Mouse (Mus musculus) embryonic facial prominence, embryonic 13.5 days (tissue): Measurements from ENCODE around the gene Trnp1. TPM values are rescaled to one million over a fixed set of nuclear protein-coding genes. Genes with fewer than 3 reads are reported as not detected.

ENCODE experiments used
- ATAC-seq: fragments of 200-750 bp; cut with Nextera tagmentation; 2 replicates; pipeline ENCODE4 v1.8.0; 2017; ENCODE audit warnings: low read depth; ENCODE audit not compliant: insufficient number of reproducible peaks, insufficient read depth, low FRiP score, low TSS enrichment
- H3K27ac ChIP-seq: fragments of 300-500 bp; sonication (generic); 2 replicates; pipeline ENCODE4 v1.5.1; 2015; ENCODE audit warnings: moderate library complexity, mild to moderate bottlenecking, inconsistent platforms
- H3K27me3 ChIP-seq: fragments of 300-500 bp; sonication (generic); 2 replicates; pipeline ENCODE4 v1.6.1; 2015; ENCODE audit warnings: mild to moderate bottlenecking, inconsistent platforms
- H3K36me3 ChIP-seq: fragments of 300-500 bp; sonication (generic); 2 replicates; pipeline ENCODE4 v1.6.1; 2015; ENCODE audit warnings: mild to moderate bottlenecking, inconsistent platforms
- H3K4me1 ChIP-seq: fragments of 300-500 bp; sonication (generic); 2 replicates; pipeline ENCODE4 v1.6.1; 2015; ENCODE audit warnings: inconsistent platforms
- H3K4me2 ChIP-seq: fragments of 300-500 bp; sonication (generic); 2 replicates; pipeline ENCODE4 v1.6.1; 2015; ENCODE audit warnings: moderate library complexity, mild to moderate bottlenecking, inconsistent platforms
- H3K4me3 ChIP-seq: fragments of 300-500 bp; sonication (generic); 2 replicates; pipeline ENCODE4 v1.5.1; 2015; ENCODE audit warnings: mild to moderate bottlenecking, inconsistent platforms
- H3K9ac ChIP-seq: fragments of 300-500 bp; sonication (generic); 2 replicates; pipeline ENCODE4 v1.6.1; 2015; ENCODE audit warnings: mild to moderate bottlenecking, inconsistent platforms
- H3K9me3 ChIP-seq: fragments of 300-500 bp; sonication (generic); 2 replicates; pipeline ENCODE4 v1.6.1; 2016; ENCODE audit warnings: inconsistent platforms
- WGBS: fragments of 180-500 bp; shearing (Covaris S2); methylation state at CpG from one replicate; pipeline ENCODE4 v1.1.7; 2015; ENCODE audit warnings: mixed read lengths; 5-methylcytosine and 5-hydroxymethylcytosine counted together
- polyA plus RNA-seq: library from polyadenylated mRNA; unstranded; fragments of >200 nt; fragmentation: Nextera tagmentation; extraction: Ambion mirVana; gene quantifications from 2 replicates; pipeline ENCODE4 v1.2.1, GENCODE M21; 2015

The Trnp1 gene
- polyA plus RNA-seq, 1 experiment from 2014 or later = 4.0 TPM

DNA sequence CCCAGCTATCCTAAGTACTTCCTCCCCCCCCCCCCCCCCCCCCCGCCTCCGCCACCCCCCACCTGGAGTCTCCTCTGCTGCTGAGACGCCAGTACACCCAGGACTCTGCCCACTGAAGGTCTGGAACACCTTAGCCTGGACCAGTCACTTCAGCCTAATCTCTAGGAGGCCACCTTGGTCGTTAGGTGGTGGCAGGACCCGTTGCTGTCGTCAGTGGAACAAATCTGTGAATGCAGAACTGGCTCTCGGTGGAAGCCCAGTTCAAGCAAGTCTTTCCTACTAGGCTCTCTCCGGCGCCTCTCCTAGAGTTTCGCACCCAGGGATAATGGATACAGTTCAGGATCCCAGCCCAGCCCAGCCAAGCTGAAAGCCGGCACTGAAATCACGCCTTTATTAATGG is 4.5 kb downstream of the Trnp1 start:
- Histone ChIP-seq H3K27me3 (peaks cover 47% of the 10 kb centered on the region), H3K36me3 (no peaks in the 10 kb centered on the region), H3K27ac (no peak overlapping the region), H3K4me3 (peak overlapping the region; percentile 36), H3K4me1 (peaks cover 33% of the 10 kb centered on the region), H3K9ac (no peak overlapping the region), H3K4me2 (peak overlapping the region; percentile 60), H3K9me3 (no peaks in the 10 kb centered on the region)
- no peak for ATAC-seq
- WGBS = 26% methylated on average over 10 of the region's 12 CpGs

DNA sequence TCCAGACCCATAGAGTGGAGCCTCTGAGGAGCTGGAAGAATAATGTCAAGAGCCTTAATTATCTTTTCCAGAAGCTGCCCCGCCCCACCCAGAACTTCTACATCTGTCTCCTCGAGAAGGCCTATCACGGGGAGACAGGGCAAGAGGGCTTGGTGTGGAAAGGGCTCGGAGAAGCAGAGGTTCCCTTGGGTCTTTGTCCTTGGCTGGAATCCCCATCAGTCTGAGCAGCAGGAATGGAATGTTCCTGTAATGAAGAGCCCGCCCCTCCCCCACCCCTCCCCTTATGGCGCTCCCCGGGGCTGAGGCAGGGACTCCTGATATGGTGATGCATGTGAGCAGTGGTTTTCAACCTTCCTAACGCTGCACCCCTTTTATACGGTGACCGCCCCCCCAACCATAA is 6.5 kb downstream of the Trnp1 start:
- Histone ChIP-seq H3K4me1 (peaks cover 21% of the 10 kb centered on the region), H3K9me3 (no peaks in the 10 kb centered on the region), H3K9ac (no peak overlapping the region), H3K36me3 (no peaks in the 10 kb centered on the region), H3K27me3 (peaks cover 26% of the 10 kb centered on the region), H3K4me2 (no peak overlapping the region), H3K4me3 (no peak overlapping the region), H3K27ac (no peak overlapping the region)
- 40% methylated on average over 10 of the region's 10 CpGs for WGBS
- no peak for ATAC-seq

DNA sequence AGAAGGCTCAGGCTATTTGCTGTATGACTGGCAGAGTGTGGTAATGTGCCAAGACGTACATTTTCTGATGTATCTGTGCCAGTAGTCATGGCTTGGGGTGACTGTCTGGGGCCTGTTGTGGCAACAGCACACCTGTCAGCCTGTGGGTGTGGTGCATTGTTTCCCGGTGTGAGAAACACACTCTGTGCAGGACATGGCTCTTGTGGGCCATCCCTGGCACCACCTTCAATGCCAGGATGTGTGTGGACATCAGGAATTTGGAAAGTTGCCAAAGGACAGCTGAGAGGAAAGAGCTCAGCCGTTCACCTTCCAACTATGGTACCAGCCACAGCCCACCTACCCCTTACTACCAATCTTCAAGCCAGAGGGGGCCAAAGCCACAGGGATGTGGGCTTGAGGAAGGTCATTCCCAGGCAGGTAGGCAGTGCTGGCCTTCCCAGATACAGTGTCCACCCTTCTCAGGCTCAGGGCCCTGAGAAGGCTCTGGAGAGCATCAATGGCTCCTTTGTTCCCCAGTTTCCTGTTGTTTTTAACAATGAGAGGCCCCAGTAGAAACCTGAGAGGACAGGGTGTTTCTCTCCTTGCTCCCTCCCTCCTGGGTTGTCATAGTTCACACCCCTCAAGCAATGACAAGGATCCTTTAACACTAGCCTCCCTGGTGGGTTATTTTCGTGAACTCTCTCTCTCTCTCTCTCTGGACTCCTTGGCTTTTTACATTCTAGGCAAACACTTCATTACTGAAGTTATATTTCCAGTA is 8.7 kb downstream of the Trnp1 start:
- Histone ChIP-seq H3K27me3 (peaks cover 5% of the 10 kb centered on the region), H3K27ac (peak overlapping the region; percentile 28; the same call in 1 of the 2 replicates), H3K9ac (no peak overlapping the region), H3K4me1 (peaks cover 19% of the 10 kb centered on the region), H3K4me2 (no peak overlapping the region), H3K36me3 (no peaks in the 10 kb centered on the region), H3K9me3 (no peaks in the 10 kb centered on the region), H3K4me3 (no peak overlapping the region)
- ATAC-seq = no peak
- WGBS = 47% methylated on average over 4 of the region's 4 CpGs

DNA sequence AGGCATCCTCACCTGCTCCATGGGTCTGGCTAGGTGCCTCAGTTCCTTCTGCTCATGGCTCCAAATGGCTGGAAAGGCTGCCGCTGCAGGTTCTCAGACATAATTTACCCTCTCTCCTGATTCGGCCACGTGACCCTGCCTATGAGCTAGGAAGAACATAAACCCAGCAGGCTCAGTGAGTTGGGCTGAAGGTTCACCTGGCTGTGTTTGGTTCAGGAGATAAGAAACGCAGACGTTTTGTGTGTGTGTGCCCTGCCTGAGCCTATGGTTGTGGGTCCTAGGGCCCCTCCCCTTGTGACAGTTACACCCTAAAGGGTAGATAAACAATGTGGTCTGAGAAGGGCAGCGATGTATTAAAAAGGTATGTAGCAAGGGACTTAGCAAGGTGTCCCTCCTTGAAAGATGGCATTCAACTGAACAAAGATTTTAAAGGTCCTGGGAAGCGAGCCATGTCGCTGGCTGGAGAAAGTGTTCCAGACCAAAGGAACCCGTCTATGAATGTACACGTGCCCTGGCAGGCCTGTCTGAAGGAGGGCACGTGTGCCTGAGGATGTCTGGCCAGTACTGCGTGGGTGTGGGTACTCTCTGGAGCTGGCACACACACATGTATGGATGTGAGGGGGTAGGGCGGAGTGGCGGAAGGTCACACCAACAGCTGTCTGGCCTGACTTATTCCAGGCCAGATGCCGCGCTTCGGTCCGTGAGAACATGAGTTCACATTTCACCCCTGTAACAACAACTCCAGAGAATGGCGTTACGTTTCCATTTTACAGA is 9.5 kb downstream of the Trnp1 start:
- WGBS = 75% methylated on average over 20 of the region's 20 CpGs
- Histone ChIP-seq H3K9me3 (no peaks in the 10 kb centered on the region), H3K27ac (no peak overlapping the region), H3K27me3 (peaks cover 11% of the 10 kb centered on the region; the same call in 1 of the 2 replicates), H3K4me3 (no peak overlapping the region), H3K36me3 (no peaks in the 10 kb centered on the region), H3K4me2 (no peak overlapping the region), H3K9ac (no peak overlapping the region), H3K4me1 (peaks cover 20% of the 10 kb centered on the region)
- ATAC-seq = no peak

DNA sequence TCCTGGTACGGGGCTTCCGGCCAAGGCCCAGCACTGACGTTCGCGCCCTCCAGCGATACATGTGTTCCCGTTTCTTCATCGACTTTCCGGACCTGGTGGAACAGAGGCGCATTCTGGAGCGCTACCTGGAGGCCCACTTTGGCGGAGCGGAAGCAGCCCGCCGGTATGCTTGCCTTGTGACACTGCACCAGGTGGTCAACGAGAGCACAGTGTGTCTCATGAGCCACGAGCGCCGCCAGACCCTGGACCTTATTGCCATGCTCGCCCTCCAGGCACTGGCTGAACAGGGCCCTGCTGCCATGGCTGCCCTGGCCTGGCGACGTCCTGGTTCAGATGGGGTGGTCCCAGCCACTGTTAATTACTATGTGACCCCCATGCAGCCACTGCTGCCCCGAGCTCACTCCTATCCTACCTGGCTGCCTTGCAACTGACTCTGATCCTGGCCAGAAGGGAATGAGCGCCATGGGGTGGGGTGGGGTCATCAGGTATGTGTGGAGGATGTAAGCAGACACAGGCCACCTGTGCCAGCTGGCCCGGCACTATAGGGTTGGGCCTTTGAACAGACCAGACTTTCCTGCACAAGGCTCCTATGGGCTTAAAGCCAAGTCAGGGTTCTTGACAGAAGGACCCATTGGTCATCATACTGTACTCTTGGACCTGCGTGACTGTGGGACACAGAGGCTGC is 11.5 kb downstream of the Trnp1 start:
- Histone ChIP-seq H3K9me3 (no peaks in the 10 kb centered on the region), H3K9ac (no peak overlapping the region), H3K4me3 (no peak overlapping the region), H3K4me1 (peaks cover 21% of the 10 kb centered on the region), H3K4me2 (no peak overlapping the region), H3K27me3 (peaks cover 22% of the 10 kb centered on the region), H3K36me3 (no peaks in the 10 kb centered on the region), H3K27ac (no peak overlapping the region)
- ATAC-seq = 0 out of 2 replicates have a peak, but pooled peaks have one; percentile 6
- WGBS = 88% methylated on average over 26 of the region's 26 CpGs

DNA sequence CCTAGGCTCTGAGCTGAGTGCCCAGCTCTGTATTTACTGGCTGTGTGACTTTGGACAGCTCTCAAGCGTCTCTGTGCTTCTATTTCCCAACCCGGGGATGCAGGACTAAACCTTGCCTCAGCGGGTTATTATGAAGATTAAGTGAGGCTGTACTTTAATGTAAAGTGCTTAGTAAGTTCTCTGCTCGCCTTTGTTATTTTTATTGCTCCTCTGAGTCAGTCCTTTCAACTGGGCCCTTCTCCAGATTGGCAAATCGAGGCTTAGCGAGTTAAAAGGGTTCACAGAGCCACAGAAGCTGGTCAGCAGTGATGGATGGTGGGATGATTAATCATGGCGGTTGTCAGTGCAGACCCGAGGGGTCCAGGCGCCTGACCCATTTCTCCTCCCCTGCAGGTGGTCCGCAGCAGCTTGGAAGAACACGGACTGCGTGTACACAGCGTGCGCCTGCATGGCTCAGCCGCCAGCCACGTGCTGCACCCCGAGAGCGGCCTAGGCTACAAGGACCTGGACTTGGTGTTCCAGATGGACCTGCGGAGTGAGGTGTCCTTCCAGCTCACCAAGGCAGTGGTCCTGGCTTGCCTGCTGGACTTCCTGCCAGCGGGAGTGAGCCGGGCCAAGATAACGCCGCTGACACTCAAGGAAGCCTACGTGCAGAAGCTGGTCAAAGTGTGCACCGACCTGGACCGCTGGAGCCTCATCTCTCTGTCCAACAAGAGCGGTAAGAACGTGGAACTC is 12.5 kb downstream of the Trnp1 start:
- Histone ChIP-seq H3K4me2 (no peak overlapping the region), H3K36me3 (no peaks in the 10 kb centered on the region), H3K27me3 (peaks cover 31% of the 10 kb centered on the region), H3K4me1 (peaks cover 21% of the 10 kb centered on the region), H3K4me3 (no peak overlapping the region), H3K27ac (no peak overlapping the region), H3K9me3 (no peaks in the 10 kb centered on the region), H3K9ac (no peak overlapping the region)
- WGBS = 90% methylated on average over 28 of the region's 28 CpGs
- ATAC-seq = no peak

DNA sequence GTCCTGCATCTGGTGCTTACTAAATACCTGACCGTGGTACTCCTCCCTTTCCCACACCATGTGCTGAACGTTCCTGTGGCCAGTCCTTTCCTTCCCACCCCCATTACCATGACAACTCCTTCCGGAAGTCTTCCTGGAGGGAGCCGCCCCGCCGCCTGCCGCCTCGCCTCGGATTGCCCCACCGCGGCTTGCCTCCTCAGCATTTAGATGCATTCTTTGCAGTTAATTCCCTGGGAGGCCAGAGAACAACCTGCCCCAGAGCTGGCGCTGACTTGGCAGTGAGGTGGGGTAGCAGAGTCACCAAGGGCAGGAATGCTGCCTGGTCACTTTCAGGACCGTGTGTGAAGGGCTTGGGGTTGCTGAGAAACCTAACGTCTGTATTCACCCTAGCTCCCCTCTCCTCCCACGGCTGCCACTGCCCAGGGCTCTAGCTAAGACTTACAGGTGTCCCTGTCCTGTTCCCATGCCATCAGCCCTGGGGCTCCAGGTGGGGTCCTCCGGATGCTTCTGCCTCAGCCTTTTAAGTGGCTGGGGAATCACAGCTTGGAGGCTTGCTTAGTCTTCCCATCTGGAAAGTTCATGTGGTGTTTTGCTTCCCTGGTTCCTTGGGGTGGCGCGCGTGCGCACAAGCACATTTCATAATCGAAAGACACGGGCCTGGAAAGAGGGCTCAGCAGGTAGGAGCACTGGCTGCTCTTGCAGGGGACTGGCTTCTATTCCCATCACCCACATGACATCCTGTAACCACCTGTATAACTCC is 13.9 kb downstream of the Trnp1 start:
- H3K4me1 ChIP-seq = peaks cover 28% of the 10 kb centered on the region
- peak overlapping the region; percentile 45 for H3K4me2 ChIP-seq
- H3K9me3 ChIP-seq = no peaks in the 10 kb centered on the region
- no peak overlapping the region for H3K27ac ChIP-seq
- no peak overlapping the region; the same call in 1 of the 2 replicates for H3K4me3 ChIP-seq
- WGBS = 7% methylated on average over 22 of the region's 22 CpGs
- peak overlapping the region; percentile 44 for H3K9ac ChIP-seq
- peaks cover 41% of the 10 kb centered on the region for H3K27me3 ChIP-seq
- no peak for ATAC-seq
- H3K36me3 ChIP-seq = no peaks in the 10 kb centered on the region

DNA sequence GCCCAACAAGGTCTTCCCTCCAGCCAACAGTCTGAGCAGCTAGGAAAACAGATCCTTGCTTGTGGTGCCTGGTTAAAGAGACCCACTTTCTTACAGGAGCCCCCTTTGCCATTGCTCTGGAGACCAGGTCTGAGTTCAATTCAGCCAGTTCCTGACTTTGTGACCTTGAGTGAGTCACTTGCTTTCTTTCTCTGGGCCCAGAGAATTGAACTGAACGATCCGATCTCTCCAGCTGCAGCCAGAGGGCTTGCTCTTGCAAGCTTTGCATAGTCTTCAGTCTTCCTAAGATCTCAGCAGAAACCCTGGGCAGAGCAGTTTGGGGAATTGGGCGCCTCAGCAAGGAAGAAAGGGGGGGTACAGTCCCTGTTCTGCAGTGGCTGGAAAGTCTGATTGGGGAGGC is 15.9 kb downstream of the Trnp1 start:
- ATAC-seq = no peak
- Histone ChIP-seq H3K9me3 (no peaks in the 10 kb centered on the region), H3K4me2 (no peak overlapping the region), H3K4me3 (no peak overlapping the region), H3K36me3 (no peaks in the 10 kb centered on the region), H3K4me1 (peaks cover 27% of the 10 kb centered on the region), H3K27ac (no peak overlapping the region), H3K27me3 (peaks cover 55% of the 10 kb centered on the region), H3K9ac (no peak overlapping the region)
- 85% methylated on average over 3 of the region's 3 CpGs for whole genome bisulfite sequencing

DNA sequence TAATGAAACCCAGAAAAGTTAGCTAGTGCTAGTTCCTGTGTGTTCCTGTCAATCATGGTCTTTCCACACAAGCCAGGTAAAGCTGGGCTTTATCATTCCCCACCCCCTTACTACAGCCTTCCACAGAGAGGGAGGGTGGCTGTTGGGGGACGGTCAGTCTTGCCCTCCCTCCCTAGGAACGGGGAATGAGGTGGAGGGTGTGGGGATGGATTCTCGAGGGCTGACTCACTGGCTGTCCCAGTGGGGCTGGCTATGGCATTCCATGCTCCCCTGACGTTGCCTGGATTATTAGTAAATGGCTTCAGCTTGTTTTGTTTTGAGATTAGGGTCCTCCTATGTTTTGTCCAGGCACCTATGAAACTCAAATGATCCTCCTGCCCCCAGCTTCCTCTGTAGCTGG is 16.9 kb downstream of the Trnp1 start:
- Histone ChIP-seq H3K4me3 (no peak overlapping the region), H3K27me3 (peaks cover 64% of the 10 kb centered on the region), H3K27ac (no peak overlapping the region), H3K9me3 (no peaks in the 10 kb centered on the region), H3K4me1 (peaks cover 27% of the 10 kb centered on the region), H3K9ac (no peak overlapping the region), H3K36me3 (no peaks in the 10 kb centered on the region), H3K4me2 (no peak overlapping the region)
- ATAC-seq = no peak
- WGBS = 23% methylated on average over 4 of the region's 4 CpGs

DNA sequence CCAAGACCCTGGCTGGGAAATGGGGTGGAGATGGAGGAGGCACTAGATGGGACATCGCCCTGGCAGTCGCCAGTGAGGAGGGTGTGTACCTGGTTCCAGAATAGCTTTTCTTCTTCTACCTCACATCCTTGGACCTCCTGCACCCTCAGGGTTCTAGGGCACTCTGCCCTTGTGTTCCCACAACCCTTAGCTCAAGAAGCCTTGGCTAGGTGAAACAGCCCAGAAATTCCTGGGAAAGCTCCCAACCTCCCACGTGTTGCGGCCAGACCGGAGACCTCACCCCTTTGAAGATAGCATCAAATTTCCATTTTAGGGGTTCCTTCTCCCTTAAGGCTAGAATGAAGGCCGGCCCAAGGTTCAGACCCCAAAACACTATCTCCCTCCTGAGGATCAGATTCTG is 17.6 kb downstream of the Trnp1 start:
- Histone ChIP-seq H3K27me3 (peaks cover 69% of the 10 kb centered on the region), H3K9ac (0 out of 2 replicates have a peak overlapping the region, but pooled peaks have one; percentile 57), H3K36me3 (no peaks in the 10 kb centered on the region), H3K9me3 (no peaks in the 10 kb centered on the region), H3K4me1 (peaks cover 27% of the 10 kb centered on the region), H3K27ac (no peak overlapping the region), H3K4me2 (peak overlapping the region; percentile 70), H3K4me3 (peak overlapping the region; percentile 50)
- 28% methylated on average over 6 of the region's 6 CpGs for WGBS
- no peak for ATAC-seq
